Mouse (Mus musculus): ENCODE measurements at regions not wholly inside any gene's neighbourhood (a gene's known extent, or its start where the extent isn't known, plus 50 kb on each side); places are given as distances from the start of the nearest gene placed in this dataset.

- in situ Hi-C loops (cut with MboI, MseI): no loop called here
These were observed 163.0 kb downstream of the Slc30a10 start for GRCm38 (mm10) chr1:185617691-185618090.

GRCm38 (mm10) chr1:185619011-185619410, 164.4 kb downstream of the Slc30a10 start:
- in situ Hi-C loops (cut with MboI, MseI): no loop called here

DNA sequence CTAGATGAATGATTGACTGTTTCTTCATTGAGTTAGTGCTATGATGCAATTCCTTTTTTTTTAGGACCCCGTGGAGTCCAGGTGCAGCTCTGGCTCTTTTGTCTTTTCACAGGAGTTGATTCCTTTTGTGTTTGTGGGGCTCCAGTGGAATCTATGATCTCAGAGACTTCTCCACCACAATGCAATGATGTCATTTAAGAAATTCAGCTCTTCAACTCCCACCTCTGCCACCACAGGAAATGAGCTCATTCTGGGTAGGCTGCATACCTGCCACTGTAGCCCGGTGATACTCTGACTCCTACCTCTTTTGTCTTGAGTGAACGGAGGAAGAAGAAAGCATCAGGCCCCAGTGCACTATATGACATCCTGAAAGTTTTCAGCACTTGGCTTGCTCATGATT, 173.8 kb downstream of the Slc30a10 start:
- in situ Hi-C loops (cut with MboI, MseI): no loop called here

DNA sequence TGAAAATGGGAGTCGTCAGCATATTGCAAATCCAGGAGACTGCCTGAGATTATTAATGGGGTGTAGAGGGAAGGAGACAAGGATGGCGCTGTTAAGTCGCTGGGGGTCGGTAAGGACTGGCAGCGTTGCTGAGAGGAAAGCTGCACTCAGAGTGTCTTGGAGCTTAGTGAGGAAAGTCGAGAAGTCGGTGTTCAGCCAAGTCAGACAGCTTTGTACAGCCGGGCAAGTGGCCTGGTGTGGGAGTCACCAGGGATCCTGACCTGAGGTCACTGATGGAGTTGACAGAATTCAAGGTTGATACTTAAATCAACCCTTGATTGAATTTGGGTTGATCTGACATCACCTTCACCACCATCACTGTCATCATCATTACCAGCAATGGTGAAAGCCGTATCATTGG, 175.3 kb downstream of the Slc30a10 start:
- in situ Hi-C loops (cut with MboI, MseI): no loop called here

DNA sequence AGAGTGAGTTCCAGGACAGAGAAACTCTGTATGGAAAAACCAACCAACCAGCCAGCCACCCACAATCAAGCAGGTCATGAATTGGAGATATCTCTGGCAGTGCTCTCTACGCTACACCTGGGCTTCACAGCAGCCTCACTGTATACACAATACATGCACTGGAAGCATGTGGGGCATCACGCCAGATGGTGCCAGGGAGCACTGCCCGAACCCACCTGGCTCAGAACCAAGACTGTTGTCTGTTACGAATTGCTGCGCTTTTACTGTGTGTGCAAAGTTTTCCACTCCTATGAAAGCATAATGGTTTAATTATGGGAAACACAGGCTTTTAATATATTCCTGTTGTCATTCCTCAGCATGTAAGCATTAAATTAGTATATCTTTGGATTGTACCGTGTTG, 184.0 kb downstream of the Slc30a10 start:
- in situ Hi-C loops (cut with MboI, MseI): no loop called here

GRCm38 (mm10) chr1:185639486-185639885, 184.8 kb downstream of the Slc30a10 start:
- in situ Hi-C loops (cut with MboI, MseI): no loop called here

GRCm38 (mm10) chr1:185644026-185644425, 189.4 kb downstream of the Slc30a10 start:
- in situ Hi-C loops (cut with MboI, MseI): no loop called here

DNA sequence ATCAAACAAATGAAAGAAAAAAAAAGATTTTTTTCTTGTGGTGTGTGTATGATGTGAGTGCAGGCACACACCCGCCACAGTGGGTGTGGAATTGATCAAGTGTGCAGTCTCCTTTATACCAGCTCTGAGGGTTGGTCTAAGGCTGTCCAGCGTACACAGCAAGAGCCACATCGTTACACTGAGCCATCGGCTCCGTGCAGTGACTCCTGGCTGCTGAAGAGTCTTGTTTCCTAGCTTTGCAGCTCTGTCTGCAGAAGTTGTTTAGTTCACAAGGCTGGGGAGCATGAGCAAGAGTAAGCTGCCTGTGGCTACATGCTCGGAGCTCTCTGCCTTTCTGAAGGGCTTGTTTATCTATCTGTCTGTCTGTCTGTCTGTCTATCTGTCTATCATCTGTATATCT, 193.5 kb downstream of the Slc30a10 start:
- in situ Hi-C loops (cut with MboI, MseI): loop anchor here (5.0 kb wide), 1 partner anchor 764 kb away; no protein-coding TSS in a partner anchor

DNA sequence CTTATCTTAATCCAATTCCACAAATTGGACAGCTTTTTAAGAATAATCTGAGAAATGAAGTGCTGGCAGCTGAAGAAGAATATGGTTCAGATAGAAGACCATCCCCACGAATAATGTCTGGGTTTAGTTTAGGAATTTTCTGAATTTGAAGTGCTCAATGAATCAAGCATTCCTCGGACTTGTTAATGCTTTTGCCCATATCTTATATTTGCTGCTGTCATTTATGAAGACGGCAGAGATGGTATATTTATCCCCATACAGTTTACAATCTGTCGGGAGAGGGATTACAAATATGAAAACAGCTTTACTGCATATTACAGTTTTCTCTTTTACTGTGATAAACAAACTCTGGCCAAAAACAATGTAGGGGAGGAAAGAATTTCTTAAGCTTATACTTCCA, 194.3 kb downstream of the Slc30a10 start:
- in situ Hi-C loops (cut with MboI, MseI): loop anchor here (5.0 kb wide), 1 partner anchor 763 kb away; no protein-coding TSS in a partner anchor

- in situ Hi-C loops (cut with MboI, MseI): no loop called here
These were observed 196.3 kb downstream of the Slc30a10 start for GRCm38 (mm10) chr1:185650926-185651325.

DNA sequence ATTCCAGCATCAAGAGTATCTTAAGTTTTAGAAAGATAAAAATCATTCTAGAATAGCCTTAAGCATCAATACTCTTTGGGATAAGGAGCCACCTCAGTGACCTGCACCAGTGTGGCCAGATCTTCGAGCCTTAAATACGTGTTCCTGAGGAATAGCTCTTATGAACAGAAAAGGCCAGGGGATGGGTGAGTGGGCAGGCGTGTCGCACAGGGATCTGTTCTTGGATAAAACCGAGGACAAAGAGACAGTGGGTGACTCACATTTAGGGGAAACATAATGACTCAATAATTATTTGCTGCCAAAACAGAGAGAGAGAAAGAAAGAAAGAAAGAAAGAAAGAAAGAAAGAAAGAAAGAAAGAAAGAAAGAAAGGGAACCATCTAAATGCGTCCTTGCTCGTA, 200.4 kb downstream of the Slc30a10 start:
- in situ Hi-C loops (cut with MboI, MseI): no loop called here

GRCm38 (mm10) chr1:185655461-185655860, 200.8 kb downstream of the Slc30a10 start:
- in situ Hi-C loops (cut with MboI, MseI): no loop called here

- in situ Hi-C loops (cut with MboI, MseI): no loop called here
These were observed 202.6 kb downstream of the Slc30a10 start for GRCm38 (mm10) chr1:185657286-185657685.

DNA sequence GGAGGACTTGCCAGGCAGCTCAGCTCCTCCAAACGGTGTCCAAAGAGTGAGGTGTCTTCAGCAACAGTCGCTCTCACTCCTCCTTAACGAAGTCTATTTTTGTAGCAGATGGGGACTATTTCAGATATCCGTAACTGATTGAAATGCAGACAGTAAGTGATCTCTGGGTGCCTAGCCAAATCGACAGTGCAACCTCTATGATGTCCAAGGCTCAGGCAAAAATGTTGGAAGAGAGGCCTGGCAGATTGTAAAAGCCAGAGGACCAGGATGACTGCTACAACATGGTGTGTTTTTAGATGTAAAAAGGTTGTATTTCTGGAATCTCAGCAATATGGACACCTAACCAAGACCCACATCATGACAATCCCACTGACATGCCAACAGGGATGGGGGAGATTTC, 204.8 kb downstream of the Slc30a10 start:
- in situ Hi-C loops (cut with MboI, MseI): no loop called here

- in situ Hi-C loops (cut with MboI, MseI): no loop called here
These were observed 207.7 kb downstream of the Slc30a10 start for GRCm38 (mm10) chr1:185662336-185662735.

- in situ Hi-C loops (cut with MboI, MseI): no loop called here
These were observed 215.5 kb downstream of the Slc30a10 start for GRCm38 (mm10) chr1:185670029-185670741.

- in situ Hi-C loops (cut with MboI, MseI): no loop called here
These were observed 218.3 kb downstream of the Slc30a10 start for GRCm38 (mm10) chr1:185672940-185673339.

- in situ Hi-C loops (cut with MboI, MseI): loop anchor here (25.0 kb wide), 1 partner anchor 1036 kb away; the partner anchor contains the start of gene Tgfb2
These were observed 221.2 kb downstream of the Slc30a10 start for GRCm38 (mm10) chr1:185675674-185676420.

- in situ Hi-C loops (cut with MboI, MseI): loop anchor here (25.0 kb wide), 1 partner anchor 1030 kb away; the partner anchor contains the start of gene Tgfb2
These were observed 227.2 kb downstream of the Slc30a10 start for GRCm38 (mm10) chr1:185681610-185682457.

GRCm38 (mm10) chr1:185682458-185682750, 227.8 kb downstream of the Slc30a10 start:
- in situ Hi-C loops (cut with MboI, MseI): loop anchor here (25.0 kb wide), 1 partner anchor 1030 kb away; the partner anchor contains the start of gene Tgfb2

- in situ Hi-C loops (cut with MboI, MseI): loop anchor here (25.0 kb wide), 1 partner anchor 1028 kb away; the partner anchor contains the start of gene Tgfb2
These were observed 230.0 kb downstream of the Slc30a10 start for GRCm38 (mm10) chr1:185684638-185685037.

GRCm38 (mm10) chr1:185688506-185688905, 233.9 kb downstream of the Slc30a10 start:
- in situ Hi-C loops (cut with MboI, MseI): loop anchor here (25.0 kb wide), 1 partner anchor 1024 kb away; the partner anchor contains the start of gene Tgfb2

All from T-helper 2 cell (primary cell).